8 mouse cellular contexts compared by ENCODE assay signal in genomic region chr12:111696239-111696638, GRCm38 (mm10). TPM values are rescaled to one million over a fixed set of nuclear protein-coding genes. Genes with fewer than 3 reads are reported as not detected.
DNase-seq lines count a peak whose midpoint lies in the region; ATAC-seq and TF ChIP-seq lines count a peak whose summit lies in the region.

No protein-coding gene starts in this region.

- no peak for TF ChIP-seq POLR2A in cortical plate, adult 2 months (IDR thresholded peaks at IDR 0.05; ENCODE audit: extremely low read depth, insufficient read depth, low read length)

- 0 out of 2 replicates have a peak overlapping the region, but pooled peaks have one; percentile 40 for H3K27ac ChIP-seq in cortical plate, adult 2 months (ENCODE audit: insufficient read depth, low read length)
- H3K27ac ChIP-seq in intestine, postnatal 0 days (ENCODE audit: low read depth, low read length): peak overlapping the region; percentile 60
- no peak overlapping the region; the same call in 1 of the 2 replicates for H3K27ac ChIP-seq in neural tube, embryonic 12.5 days

- 30% methylated on average over 6 of the region's 6 CpGs for WGBS in intestine, postnatal 0 days
- WGBS in neural tube, embryonic 12.5 days: 24% methylated on average over 6 of the region's 6 CpGs

- no peaks in the 10 kb centered on the region for H3K36me3 ChIP-seq in intestine, postnatal 0 days (ENCODE audit: control insufficient read depth, insufficient read depth)
- no peaks in the 10 kb centered on the region for H3K36me3 ChIP-seq in neural tube, embryonic 12.5 days

- 0 out of 2 replicates have a peak overlapping the region, but pooled peaks have one; percentile 26 for H3K9ac ChIP-seq in intestine, postnatal 0 days (ENCODE audit: low read depth, low read length)
- peak overlapping the region; percentile 36; the same call in 1 of the 2 replicates for H3K9ac ChIP-seq in neural tube, embryonic 12.5 days

- peak; percentile 35 for ATAC-seq in intestine, postnatal 0 days
- no peak for ATAC-seq in neural tube, embryonic 12.5 days (ENCODE audit: low FRiP score, low read depth)

- H3K27me3 ChIP-seq in intestine, postnatal 0 days (replicated peaks; ENCODE audit: control insufficient read depth, insufficient read depth, low read length): no peaks in the 10 kb centered on the region
- H3K27me3 ChIP-seq in neural tube, embryonic 12.5 days (replicated peaks): no peaks in the 10 kb centered on the region

- peaks cover 18% of the 10 kb centered on the region for H3K4me1 ChIP-seq in cortical plate, adult 2 months (ENCODE audit: control insufficient read depth, insufficient read depth, low read length)
- peaks cover 16% of the 10 kb centered on the region for H3K4me1 ChIP-seq in intestine, postnatal 0 days (replicated peaks; ENCODE audit: control insufficient read depth, insufficient read depth, low read length)
- peaks cover 54% of the 10 kb centered on the region for H3K4me1 ChIP-seq in neural tube, embryonic 12.5 days

- TF ChIP-seq CTCF in cortical plate, adult 2 months (IDR thresholded peaks at IDR 0.05; ENCODE audit: extremely low read depth, insufficient read depth, low read length): peak; percentile 85
- TF ChIP-seq CTCF in intestine, postnatal 0 days (IDR thresholded peaks at IDR 0.05; ENCODE audit: low read depth): peak; percentile 89

- H3K4me2 ChIP-seq in intestine, postnatal 0 days (replicated peaks; ENCODE audit: low read depth): peak overlapping the region; percentile 0; the same call in 1 of the 2 replicates
- H3K4me2 ChIP-seq in neural tube, embryonic 12.5 days (replicated peaks): no peak overlapping the region

- H3K9me3 ChIP-seq in intestine, postnatal 0 days (ENCODE audit: control insufficient read depth): no peaks in the 10 kb centered on the region
- no peaks in the 10 kb centered on the region for H3K9me3 ChIP-seq in neural tube, embryonic 12.5 days

- intact Hi-C loops in gastrocnemius, postnatal 36 days (cut with DNase I): no loop called here

- DNase-seq in CD8-positive naive resting alpha-beta T cell, adult 2 months (ENCODE audit: low read depth in 2 of 2, low spot score in 2 of 2): peak; percentile 57 to 75
- DNase-seq in R1 (ENCODE audit: low read depth, low spot score): peak; percentile 86
- peak; percentile 59 to 65 for DNase-seq in gastrocnemius, postnatal 36 days
- DNase-seq in lung, adult 18-20 months: peak; percentile 57 to 70
- peak; percentile 85 for DNase-seq in thymus, postnatal 4 days

- no peak overlapping the region for H3K4me3 ChIP-seq in cortical plate, adult 2 months (ENCODE audit: insufficient read depth, low read length)
- no peak overlapping the region for H3K4me3 ChIP-seq in intestine, postnatal 0 days (ENCODE audit: low read depth, low read length)
- no peak overlapping the region for H3K4me3 ChIP-seq in neural tube, embryonic 12.5 days

RNA-seq across cellular contexts. Expression of gene Bag5, which starts 16.8 kb away (rescaled TPM):
- 49.6 and 51.0 TPM in 2 replicates for polyA plus RNA-seq in cortical plate, adult 2 months (2012; rRNA removed)
- total RNA-seq in gastrocnemius, postnatal 36 days (2021): 10 to 100 TPM; 12.4 to 13.5 TPM
- 29.6 and 32.1 TPM in 2 replicates for polyA plus RNA-seq in intestine, postnatal 0 days (2015; fragmentation: Nextera tagmentation; extraction: Ambion mirVana)
- polyA plus RNA-seq in neural tube, embryonic 12.5 days (2016; fragmentation: Nextera tagmentation; extraction: Ambion mirVana): 60.1 and 61.8 TPM in 2 replicates

RNA-seq across cellular contexts. Expression of gene Apopt1, which starts 16.8 kb away (rescaled TPM):
- 48.4 and 52.6 TPM in 2 replicates for polyA plus RNA-seq in cortical plate, adult 2 months (2012; rRNA removed)
- 10 to 100 TPM; 34.9 to 38.0 TPM for total RNA-seq in gastrocnemius, postnatal 36 days (2021)
- 42.6 and 44.8 TPM in 2 replicates for polyA plus RNA-seq in intestine, postnatal 0 days (2015; fragmentation: Nextera tagmentation; extraction: Ambion mirVana)
- polyA plus RNA-seq in neural tube, embryonic 12.5 days (2016; fragmentation: Nextera tagmentation; extraction: Ambion mirVana): 54.6 and 57.3 TPM in 2 replicates

RNA-seq across cellular contexts. Expression of gene Trmt61a, which starts 18.3 kb away (rescaled TPM):
- polyA plus RNA-seq in cortical plate, adult 2 months (2012; rRNA removed): 20.0 and 20.8 TPM in 2 replicates
- 1 to 10 TPM; 1.8 to 4.1 TPM for total RNA-seq in gastrocnemius, postnatal 36 days (2021)
- polyA plus RNA-seq in intestine, postnatal 0 days (2015; fragmentation: Nextera tagmentation; extraction: Ambion mirVana): 5.6 TPM in 2 replicates
- 12.0 and 12.1 TPM in 2 replicates for polyA plus RNA-seq in neural tube, embryonic 12.5 days (2016; fragmentation: Nextera tagmentation; extraction: Ambion mirVana)

RNA-seq across cellular contexts. Expression of gene Ckb, which starts 24.1 kb away (rescaled TPM):
- 3,152 and 3,325 TPM in 2 replicates for polyA plus RNA-seq in cortical plate, adult 2 months (2012; rRNA removed)
- 1 to 10 TPM; 7.9 to 8.3 TPM for total RNA-seq in gastrocnemius, postnatal 36 days (2021)
- 628 and 645 TPM in 2 replicates for polyA plus RNA-seq in intestine, postnatal 0 days (2015; fragmentation: Nextera tagmentation; extraction: Ambion mirVana)
- polyA plus RNA-seq in neural tube, embryonic 12.5 days (2016; fragmentation: Nextera tagmentation; extraction: Ambion mirVana): 2,325 and 2,426 TPM in 2 replicates
